Mouse (Mus musculus): Measurements from ENCODE around the gene Fhl3. TPM values are rescaled to one million over a fixed set of nuclear protein-coding genes. Genes with fewer than 3 reads are reported as not detected.
A peak's percentile ranks its signal among the peaks of the same experiment; 100 is the strongest.
"Not testable (repeated sequence)": the region's sequence is repeated elsewhere in the genome, so short reads cannot be mapped to it uniquely, and the experiment has no call there.

Gene Fhl3
- polyA plus RNA-seq, 1 experiment from 2014 or later: 6.4 TPM

DNA sequence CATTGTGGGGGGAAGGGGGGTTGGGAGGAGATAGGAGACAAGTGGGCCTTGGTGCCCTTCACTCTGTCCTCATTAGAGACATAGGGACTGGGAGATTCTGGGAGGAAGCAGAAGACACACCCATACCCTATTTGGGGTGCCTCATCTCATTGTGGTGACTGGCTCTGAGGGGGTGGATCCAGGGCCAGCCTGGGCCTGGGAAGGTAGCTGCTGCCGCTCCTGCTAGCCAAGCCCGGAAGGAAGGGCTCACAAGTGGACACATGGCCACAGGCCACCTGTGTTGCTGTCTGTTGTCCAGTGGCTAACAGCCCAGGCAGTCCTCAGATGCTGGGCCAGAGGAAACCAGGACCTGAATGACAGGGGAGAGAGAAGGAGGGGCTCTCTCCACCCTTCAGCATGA, 2.9 kb downstream of the Fhl3 start:
- Histone ChIP-seq H3K9me3 (replicated peaks; ENCODE audit: control insufficient read depth, low read length) (no peaks in the 10 kb centered on the region), H3K9ac (ENCODE audit: low read depth, low read length) (peak overlapping the region; percentile 46; the same call in 1 of the 2 replicates)
- 6% methylated on average over 2 of the region's 2 CpGs for WGBS (ENCODE audit: insufficient replicate concordance)

DNA sequence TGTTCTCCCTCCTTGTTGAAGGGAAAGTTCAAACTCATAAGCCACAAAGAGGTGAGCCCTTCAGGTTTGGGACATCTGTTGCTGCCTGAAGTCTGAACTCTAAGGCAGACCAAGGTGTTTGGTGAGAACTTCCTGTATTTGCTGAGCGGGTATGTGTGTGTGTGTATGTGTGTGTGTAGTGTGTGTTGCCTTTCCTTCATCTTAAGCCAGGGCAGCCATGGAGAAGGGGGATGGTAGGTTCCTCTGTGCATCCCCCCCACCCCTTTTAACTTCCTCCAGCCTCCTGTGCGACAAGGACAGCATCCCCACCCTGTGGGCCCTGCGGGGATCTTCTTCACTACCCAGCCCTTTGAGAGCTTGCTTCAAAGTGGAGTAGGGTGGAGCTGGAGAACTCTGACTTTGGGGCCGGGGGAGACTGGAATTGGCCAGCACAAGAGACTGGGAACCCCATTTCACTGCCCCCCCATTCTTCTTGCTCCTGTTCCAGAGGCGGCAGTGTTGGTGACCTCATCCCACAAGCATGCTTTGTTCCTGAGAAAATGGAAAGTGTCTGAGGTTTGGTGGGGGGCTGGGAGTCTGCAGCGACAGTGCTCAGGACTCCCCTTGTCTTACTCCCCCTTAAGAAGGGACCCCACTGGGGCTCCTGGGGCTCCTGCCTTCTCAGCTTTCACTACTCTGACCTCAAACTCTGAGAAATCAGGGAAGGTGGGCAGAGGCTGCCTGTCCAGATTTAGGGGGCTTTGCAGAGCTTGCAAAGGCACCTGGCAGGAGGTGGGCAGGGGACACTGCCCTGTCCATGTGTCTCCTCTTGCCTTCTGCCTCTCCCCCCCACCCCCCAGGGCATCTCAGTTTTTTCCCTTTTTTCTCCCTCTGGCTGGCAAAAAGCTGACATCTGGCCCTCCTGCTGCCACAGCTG, 3.6 kb downstream of the Fhl3 start:
- no peak for ATAC-seq (replicated peaks; ENCODE audit: insufficient number of reproducible peaks, low FRiP score, low TSS enrichment)
- H3K27me3 ChIP-seq (ENCODE audit: control insufficient read depth, insufficient read depth, low read length): no peaks in the 10 kb centered on the region
- H3K4me2 ChIP-seq: peak overlapping the region; percentile 52
- peaks cover 50% of the 10 kb centered on the region for H3K4me1 ChIP-seq (ENCODE audit: control insufficient read depth, insufficient read depth, low read length)
- peaks cover 4% of the 10 kb centered on the region; the same call in 1 of the 2 replicates for H3K36me3 ChIP-seq (ENCODE audit: control insufficient read depth, insufficient read depth, low read length)
- no peaks in the 10 kb centered on the region for H3K9me3 ChIP-seq (replicated peaks; ENCODE audit: control insufficient read depth, low read length)
- H3K9ac ChIP-seq (ENCODE audit: low read depth, low read length): peak overlapping the region; percentile 63
- WGBS (ENCODE audit: insufficient replicate concordance): 8% methylated on average over 6 of the region's 6 CpGs
- H3K27ac ChIP-seq (ENCODE audit: low read depth, low read length): peak overlapping the region; percentile 86
- 0 out of 2 replicates have a peak overlapping the region, but pooled peaks have one; percentile 15 for H3K4me3 ChIP-seq (ENCODE audit: low read depth, low read length)

More for the DNA sequence above, 2.9 kb downstream of the Fhl3 start:
- H3K4me1 ChIP-seq (ENCODE audit: control insufficient read depth, insufficient read depth, low read length): peaks cover 47% of the 10 kb centered on the region
- H3K27ac ChIP-seq (ENCODE audit: low read depth, low read length): peak overlapping the region; percentile 86
- no peak for ATAC-seq (replicated peaks; ENCODE audit: insufficient number of reproducible peaks, low FRiP score, low TSS enrichment)
- H3K36me3 ChIP-seq (ENCODE audit: control insufficient read depth, insufficient read depth, low read length): peaks cover 4% of the 10 kb centered on the region; the same call in 1 of the 2 replicates
- peak overlapping the region; percentile 16; the same call in 1 of the 2 replicates for H3K4me3 ChIP-seq (ENCODE audit: low read depth, low read length)
- peak overlapping the region; percentile 52 for H3K4me2 ChIP-seq
- H3K27me3 ChIP-seq (ENCODE audit: control insufficient read depth, insufficient read depth, low read length): no peaks in the 10 kb centered on the region

DNA sequence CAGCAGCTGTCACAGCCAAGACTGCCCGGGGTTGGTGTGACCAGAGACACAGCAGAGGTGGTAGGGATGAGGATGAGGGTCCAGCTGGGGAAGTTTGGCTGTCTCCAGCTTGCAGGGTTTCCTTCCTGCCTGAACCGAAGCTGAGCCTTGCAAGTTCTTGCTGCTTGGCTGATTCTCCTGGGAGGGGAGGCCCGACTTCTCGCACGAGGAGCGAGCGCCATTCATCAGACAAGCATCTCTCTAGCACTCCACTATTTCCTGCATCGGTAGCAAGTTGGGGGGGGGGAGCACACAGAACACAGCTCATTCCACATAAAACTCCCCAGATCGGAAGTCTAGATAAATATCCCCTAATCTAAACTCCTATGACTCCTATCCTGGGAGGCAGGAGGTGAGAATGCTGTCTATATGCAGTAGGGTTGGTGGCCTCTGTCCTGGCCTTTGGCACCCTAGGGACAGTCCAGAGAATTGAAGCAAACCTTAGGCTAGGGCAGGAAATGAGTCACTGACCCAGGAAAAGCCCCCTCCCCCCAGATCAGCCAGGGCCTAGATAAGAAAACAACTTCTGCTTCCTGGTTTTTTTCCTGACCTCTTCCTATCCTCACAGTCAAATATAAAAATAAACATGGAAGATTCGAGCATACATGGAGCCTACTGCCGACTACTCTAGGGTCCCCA, 4.4 kb downstream of the Fhl3 start:
- Histone ChIP-seq H3K27ac (ENCODE audit: low read depth, low read length) (peak overlapping the region; percentile 86), H3K4me3 (ENCODE audit: low read depth, low read length) (0 out of 2 replicates have a peak overlapping the region, but pooled peaks have one; percentile 15), H3K9me3 (replicated peaks; ENCODE audit: control insufficient read depth, low read length) (no peaks in the 10 kb centered on the region), H3K36me3 (ENCODE audit: control insufficient read depth, insufficient read depth, low read length) (peaks cover 4% of the 10 kb centered on the region; the same call in 1 of the 2 replicates), H3K4me1 (ENCODE audit: control insufficient read depth, insufficient read depth, low read length) (peaks cover 54% of the 10 kb centered on the region), H3K9ac (ENCODE audit: low read depth, low read length) (peak overlapping the region; percentile 63), H3K27me3 (ENCODE audit: control insufficient read depth, insufficient read depth, low read length) (no peaks in the 10 kb centered on the region), H3K4me2 (peak overlapping the region; percentile 52)
- ATAC-seq (replicated peaks; ENCODE audit: insufficient number of reproducible peaks, low FRiP score, low TSS enrichment): no peak
- 15% methylated on average over 11 of the region's 11 CpGs for WGBS (ENCODE audit: insufficient replicate concordance)

DNA sequence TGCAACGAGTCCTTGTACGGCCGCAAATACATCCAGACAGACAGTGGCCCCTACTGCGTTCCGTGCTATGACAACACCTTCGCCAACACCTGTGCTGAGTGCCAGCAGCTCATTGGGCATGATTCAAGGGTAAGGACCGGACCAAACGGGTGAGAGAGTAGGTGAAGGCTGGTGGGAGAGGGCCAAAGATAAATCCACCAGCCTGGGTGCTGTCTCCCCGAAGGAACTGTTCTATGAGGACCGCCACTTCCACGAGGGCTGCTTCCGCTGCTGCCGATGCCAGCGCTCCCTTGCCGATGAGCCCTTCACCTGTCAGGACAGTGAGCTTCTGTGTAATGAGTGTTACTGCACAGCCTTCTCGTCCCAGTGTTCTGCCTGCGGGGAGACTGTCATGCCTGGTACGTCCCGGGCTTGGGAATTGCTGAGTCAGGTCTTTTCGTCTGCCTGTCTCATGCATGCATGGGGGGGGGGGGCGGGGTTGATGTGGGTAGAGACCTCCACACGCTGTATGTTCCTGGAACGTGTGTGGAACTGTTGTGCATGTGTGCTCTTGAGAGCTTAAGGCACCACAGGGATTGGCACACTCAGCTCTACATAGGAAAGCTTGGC, 5.3 kb downstream of the Fhl3 start:
- WGBS (ENCODE audit: insufficient replicate concordance): 84% methylated on average over 23 of the region's 23 CpGs
- H3K9ac ChIP-seq (ENCODE audit: low read depth, low read length): no peak overlapping the region
- ATAC-seq (replicated peaks; ENCODE audit: insufficient number of reproducible peaks, low FRiP score, low TSS enrichment): no peak

DNA sequence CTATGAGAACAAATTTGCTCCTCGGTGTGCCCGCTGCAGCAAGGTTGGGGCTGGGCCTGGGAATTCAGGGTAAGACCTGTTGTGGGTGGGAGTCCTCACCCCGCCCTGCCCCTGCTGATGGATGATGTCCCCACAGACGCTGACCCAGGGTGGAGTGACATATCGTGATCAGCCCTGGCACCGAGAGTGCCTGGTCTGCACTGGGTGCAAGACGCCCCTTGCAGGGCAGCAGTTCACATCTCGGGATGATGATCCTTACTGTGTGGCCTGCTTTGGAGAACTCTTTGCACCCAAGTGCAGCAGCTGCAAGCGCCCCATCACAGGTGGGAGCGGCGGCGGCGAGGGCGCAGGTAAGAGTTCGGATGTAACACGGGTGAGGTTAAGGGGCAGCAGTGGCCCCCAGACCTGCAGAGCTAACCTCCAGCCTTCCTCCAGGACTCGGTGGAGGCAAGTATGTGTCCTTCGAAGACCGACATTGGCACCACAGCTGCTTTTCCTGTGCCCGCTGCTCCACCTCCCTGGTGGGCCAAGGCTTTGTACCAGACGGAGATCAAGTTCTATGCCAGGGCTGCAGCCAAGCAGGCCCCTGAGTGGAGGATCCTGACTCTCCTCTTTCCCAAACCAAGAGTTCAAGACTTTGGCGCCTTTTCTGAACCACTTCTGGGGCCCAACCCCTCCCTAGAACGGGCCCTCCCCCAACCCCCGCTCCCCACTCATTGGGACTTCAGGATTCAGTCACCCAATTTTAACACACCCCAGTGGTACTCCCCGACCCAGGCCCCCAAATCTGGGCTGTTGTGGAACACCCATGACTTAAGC, 7.1 kb downstream of the Fhl3 start:
- H3K4me2 ChIP-seq; H3K9me3 ChIP-seq (replicated peaks; ENCODE audit: control insufficient read depth, low read length); H3K9ac ChIP-seq (ENCODE audit: low read depth, low read length); H3K27me3 ChIP-seq (ENCODE audit: control insufficient read depth, insufficient read depth, low read length); H3K36me3 ChIP-seq (ENCODE audit: control insufficient read depth, insufficient read depth, low read length); H3K4me3 ChIP-seq (ENCODE audit: low read depth, low read length); ATAC-seq (replicated peaks; ENCODE audit: insufficient number of reproducible peaks, low FRiP score, low TSS enrichment): not testable (repeated sequence)
- WGBS (ENCODE audit: insufficient replicate concordance): 80% methylated on average over 25 of the region's 25 CpGs
- H3K27ac ChIP-seq (ENCODE audit: low read depth, low read length): peak overlapping the region; percentile 95; the same call in 1 of the 2 replicates
- peaks cover 56% of the 10 kb centered on the region for H3K4me1 ChIP-seq (ENCODE audit: control insufficient read depth, insufficient read depth, low read length)

More for the DNA sequence above, 5.3 kb downstream of the Fhl3 start:
- no peaks in the 10 kb centered on the region for H3K27me3 ChIP-seq (ENCODE audit: control insufficient read depth, insufficient read depth, low read length)
- H3K9me3 ChIP-seq (replicated peaks; ENCODE audit: control insufficient read depth, low read length): no peaks in the 10 kb centered on the region
- H3K4me3 ChIP-seq (ENCODE audit: low read depth, low read length): no peak overlapping the region
- H3K27ac ChIP-seq (ENCODE audit: low read depth, low read length): peak overlapping the region; percentile 86
- H3K4me1 ChIP-seq (ENCODE audit: control insufficient read depth, insufficient read depth, low read length): peaks cover 60% of the 10 kb centered on the region
- H3K4me2 ChIP-seq: peak overlapping the region; percentile 7; the same call in 1 of the 2 replicates
- H3K36me3 ChIP-seq (ENCODE audit: control insufficient read depth, insufficient read depth, low read length): peaks cover 4% of the 10 kb centered on the region; the same call in 1 of the 2 replicates

DNA sequence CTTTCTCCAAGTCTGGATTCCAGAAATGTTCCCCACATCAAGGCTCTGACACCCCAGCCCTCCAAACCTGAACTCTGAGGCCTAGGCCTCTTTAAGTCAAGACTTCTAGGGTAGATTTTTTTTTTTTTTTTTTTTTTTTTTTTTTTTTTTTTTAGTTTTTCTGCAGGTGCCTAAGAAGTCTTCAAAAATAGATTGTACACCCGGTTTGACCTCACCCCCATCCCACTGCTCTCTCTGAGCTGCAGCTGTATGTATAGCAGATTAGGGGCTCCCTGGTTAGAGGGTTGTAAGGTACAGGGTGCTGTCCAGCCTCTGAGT, 7.7 kb downstream of the Fhl3 start:
- H3K4me3 ChIP-seq (ENCODE audit: low read depth, low read length); H3K9ac ChIP-seq (ENCODE audit: low read depth, low read length): not testable (repeated sequence)

DNA sequence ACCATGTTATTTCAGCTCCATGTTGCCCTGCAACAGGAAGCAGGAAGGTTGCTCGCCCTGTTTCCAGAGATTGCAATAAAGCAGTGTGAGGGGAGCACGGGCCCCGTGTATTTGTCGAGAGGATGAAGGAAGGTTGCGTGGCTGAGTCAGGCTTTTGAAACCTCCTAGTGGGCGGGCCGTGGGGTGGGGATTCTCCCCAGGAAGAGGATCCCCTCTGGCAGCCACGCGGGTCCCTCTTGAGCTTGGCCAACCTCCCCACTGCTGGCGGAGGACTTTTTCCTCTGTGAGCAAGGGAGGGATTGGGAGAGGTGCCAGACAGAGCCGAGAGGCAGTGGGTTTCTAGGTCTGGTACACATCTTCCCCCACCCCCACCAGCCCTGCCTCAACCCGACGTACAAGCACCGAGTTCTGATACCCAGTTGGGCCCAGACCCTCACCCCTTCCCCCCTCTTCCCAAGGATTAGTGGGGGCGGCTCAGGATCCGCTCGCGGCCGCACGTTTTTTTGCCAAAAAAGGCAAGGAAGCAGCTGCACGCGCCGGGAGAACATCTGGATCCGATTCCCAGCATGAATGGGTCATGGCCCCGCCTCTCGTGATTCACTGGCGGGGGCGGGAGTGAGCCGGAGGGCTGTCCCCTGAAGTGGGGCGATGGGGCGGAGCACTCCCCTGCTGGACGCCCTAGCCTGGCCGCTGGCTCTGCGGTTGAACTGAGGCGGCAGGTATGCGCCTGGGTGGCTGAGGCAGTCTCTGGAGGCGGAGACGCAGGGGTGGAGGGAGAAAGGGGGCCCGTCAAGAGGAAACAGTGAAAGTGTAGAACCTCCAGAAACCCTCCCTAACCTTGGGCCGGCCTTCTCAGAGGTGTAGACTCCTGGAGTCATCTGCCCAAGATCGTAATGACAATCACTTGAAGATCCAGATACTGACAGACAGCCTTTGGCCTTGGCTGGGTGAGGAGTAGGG, 8.3 kb downstream of the Fhl3 start:
- 1% methylated on average over 41 of the region's 41 CpGs for WGBS (ENCODE audit: insufficient replicate concordance)
- ATAC-seq (replicated peaks; ENCODE audit: insufficient number of reproducible peaks, low FRiP score, low TSS enrichment): peak; percentile 80
- Histone ChIP-seq H3K27me3 (ENCODE audit: control insufficient read depth, insufficient read depth, low read length) (no peaks in the 10 kb centered on the region), H3K36me3 (ENCODE audit: control insufficient read depth, insufficient read depth, low read length) (peaks cover 4% of the 10 kb centered on the region; the same call in 1 of the 2 replicates), H3K9me3 (replicated peaks; ENCODE audit: control insufficient read depth, low read length) (no peaks in the 10 kb centered on the region), H3K4me1 (ENCODE audit: control insufficient read depth, insufficient read depth, low read length) (peaks cover 48% of the 10 kb centered on the region), H3K4me2 (peak overlapping the region; percentile 69), H3K9ac (ENCODE audit: low read depth, low read length) (peak overlapping the region; percentile 70), H3K4me3 (ENCODE audit: low read depth, low read length) (peak overlapping the region; percentile 42), H3K27ac (ENCODE audit: low read depth, low read length) (peak overlapping the region; percentile 95)

More for the DNA sequence above, 7.7 kb downstream of the Fhl3 start:
- peak overlapping the region; percentile 69 for H3K4me2 ChIP-seq
- not testable (repeated sequence) for H3K27me3 ChIP-seq (ENCODE audit: control insufficient read depth, insufficient read depth, low read length); H3K9me3 ChIP-seq (replicated peaks; ENCODE audit: control insufficient read depth, low read length); H3K36me3 ChIP-seq (ENCODE audit: control insufficient read depth, insufficient read depth, low read length); ATAC-seq (replicated peaks; ENCODE audit: insufficient number of reproducible peaks, low FRiP score, low TSS enrichment)
- peak overlapping the region; percentile 95 for H3K27ac ChIP-seq (ENCODE audit: low read depth, low read length)
- 28% methylated on average over 1 of the region's 1 CpGs for WGBS (ENCODE audit: insufficient replicate concordance)
- H3K4me1 ChIP-seq (ENCODE audit: control insufficient read depth, insufficient read depth, low read length): peaks cover 55% of the 10 kb centered on the region

Measured in heart, embryonic 11.5 days (tissue).